Mouse (Mus musculus): ENCODE data around the gene F8a.
A peak's percentile ranks its signal among the peaks of the same experiment; 100 is the strongest.
"Not testable (repeated sequence)": the region's sequence is repeated elsewhere in the genome, so short reads cannot be mapped to it uniquely, and the experiment has no call there.

F8a gene

GRCm38 (mm10) chrX:73227914-73228605 lies at the start of gene F8a:
Gene F8a (plus strand): TSS chrX:73228291.
- DNase-seq (ENCODE audit: low read depth in 2 of 2, low spot score in 2 of 2) = peak; percentile 79 to 80

DNA sequence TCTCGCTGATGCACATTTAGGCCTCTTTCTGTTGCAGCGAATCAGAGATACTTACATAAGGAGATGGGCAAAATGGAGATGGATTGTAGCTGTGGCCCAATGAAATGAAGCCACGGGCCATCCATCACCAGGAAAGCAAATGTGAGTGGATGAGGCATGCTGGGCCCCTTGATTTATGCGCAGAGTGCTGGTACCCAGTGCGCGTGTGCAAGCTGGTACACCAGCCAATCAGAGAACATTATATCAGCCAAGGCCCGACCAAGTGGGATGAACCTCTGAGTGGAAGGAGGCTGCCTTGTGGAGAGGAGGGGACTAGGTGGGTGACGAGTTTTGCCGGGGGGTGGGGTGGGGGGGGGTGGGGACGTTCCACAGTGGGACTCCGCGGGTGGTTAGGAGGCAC lies 36.2 kb upstream of the F8a start, which contains the start of gene Xlr3b:
Xlr3b (plus strand) TSS at position 274 of the 400 bp plus-strand sequence.
- peak in 1 of 2 experiments; percentile 3 for DNase-seq (ENCODE audit: low read depth in 2 of 2, low spot score in 2 of 2)

- DNase-seq (ENCODE audit: low read depth in 2 of 2, low spot score in 2 of 2) = peak; percentile 8 to 40
Measured at GRCm38 (mm10) chrX:73213819-73214564, 14.1 kb upstream of the F8a start, which contains the start of gene Xlr4b. Gene Xlr4b (plus strand): TSS chrX:73214333.

GRCm38 (mm10) chrX:73225365-73225764 lies 2.7 kb upstream of the F8a start:
- DNase-seq (ENCODE audit: low read depth in 2 of 2, low spot score in 2 of 2) = no peak

- peak; percentile 39 to 55 for DNase-seq (ENCODE audit: low read depth in 2 of 2, low spot score in 2 of 2)
Measured at GRCm38 (mm10) chrX:73228606-73229214, 619 bp downstream of the F8a start.

DNA sequence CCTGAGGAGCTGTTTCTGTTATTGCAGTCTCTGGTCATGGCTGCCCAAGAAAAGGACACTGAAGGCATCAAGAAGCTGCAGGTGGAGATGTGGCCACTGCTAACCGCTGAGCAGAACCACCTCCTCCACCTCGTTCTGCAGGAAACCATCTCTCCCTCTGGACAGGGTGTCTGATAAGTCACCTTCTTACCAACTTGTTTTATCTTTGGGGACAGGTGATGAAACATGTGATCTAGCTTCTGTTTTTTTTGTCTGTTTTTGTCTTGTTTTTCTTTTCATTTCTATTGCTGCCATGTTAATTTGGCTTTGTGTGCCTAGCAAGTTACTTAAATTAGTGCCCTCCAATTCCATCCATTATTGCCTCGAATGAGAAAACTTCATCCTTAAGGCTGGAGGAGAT lies 1.2 kb downstream of the F8a start:
- no peak for DNase-seq (ENCODE audit: low read depth in 2 of 2, low spot score in 2 of 2)

DNA sequence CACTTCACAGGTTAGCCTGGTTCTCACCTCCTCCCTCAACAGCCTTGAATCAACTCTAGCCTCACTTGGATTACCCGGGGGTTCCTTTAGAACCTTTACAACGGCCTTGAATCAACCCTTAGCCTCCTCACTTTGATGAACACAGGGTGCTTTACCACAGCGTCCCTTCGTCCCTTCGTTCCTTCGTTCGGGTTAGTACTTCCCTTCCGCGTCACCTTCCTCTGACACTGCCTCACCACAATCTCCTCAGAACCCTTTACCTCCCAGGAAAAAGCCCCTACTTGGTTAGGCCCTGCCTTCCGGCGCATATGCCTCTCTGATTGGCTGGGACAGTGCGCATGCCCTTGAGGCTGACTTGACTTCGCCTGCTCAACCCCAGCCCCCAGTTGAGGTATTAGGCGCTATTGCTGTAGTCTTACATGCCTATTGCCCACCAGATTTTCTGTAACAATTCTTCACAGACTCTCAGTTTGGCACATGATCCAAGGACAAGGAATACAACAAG lies 14.8 kb downstream of the F8a start, which contains the start of gene Xlr4c:
Xlr4c (minus strand) TSS at position 310 of the 505 bp plus-strand sequence.
- peak; percentile 10 to 42 for DNase-seq (ENCODE audit: low read depth in 2 of 2, low spot score in 2 of 2)

- not testable (repeated sequence) for DNase-seq (ENCODE audit: low read depth in 2 of 2, low spot score in 2 of 2)
Measured at GRCm38 (mm10) chrX:73262428-73262827, 34.3 kb downstream of the F8a start.

- not testable (repeated sequence) for DNase-seq (ENCODE audit: low read depth in 2 of 2, low spot score in 2 of 2)
Measured at GRCm38 (mm10) chrX:73265270-73265669, 37.2 kb downstream of the F8a start, which contains the start of gene Xlr3c. Gene Xlr3c (minus strand): TSS chrX:73265390.
